Mouse (Mus musculus) heart, adult 9 months (tissue): ENCODE data around the gene Tmem106c.

Experiments
- DNase-seq, 2 experiments: peaks; one replicate each; pipeline ENCODE4 v3.0.0; 2022; ENCODE audit warnings: low spot score in 2 of 2

Gene Tmem106c

GRCm38 (mm10) chr15:97952889-97953189, 11.2 kb upstream of the Tmem106c start:
- DNase-seq, result no peak

GRCm38 (mm10) chr15:97954671-97955070, 9.3 kb upstream of the Tmem106c start:
- no peak for DNase-seq

- DNase-seq, result no peak
Measured at GRCm38 (mm10) chr15:97955286-97955685, 8.7 kb upstream of the Tmem106c start.

GRCm38 (mm10) chr15:97955742-97956141, 8.3 kb upstream of the Tmem106c start:
- no peak for DNase-seq

GRCm38 (mm10) chr15:97956416-97956815, 7.6 kb upstream of the Tmem106c start:
- DNase-seq, result no peak

- no peak for DNase-seq
Measured at GRCm38 (mm10) chr15:97963329-97963988, 541 bp upstream of the Tmem106c start.

- DNase-seq, result no peak
Measured at GRCm38 (mm10) chr15:97964836-97965187, 812 bp downstream of the Tmem106c start.

GRCm38 (mm10) chr15:97965311-97966045, 1.5 kb downstream of the Tmem106c start:
- no peak for DNase-seq

- DNase-seq, result no peak
Measured at GRCm38 (mm10) chr15:97970299-97970698, 6.3 kb downstream of the Tmem106c start.

GRCm38 (mm10) chr15:97972580-97972979, 8.6 kb downstream of the Tmem106c start:
- DNase-seq, result no peak

- no peak for DNase-seq
Measured at GRCm38 (mm10) chr15:97973248-97974005, 9.4 kb downstream of the Tmem106c start.

- no peak for DNase-seq
Measured at GRCm38 (mm10) chr15:97981560-97981959, 17.6 kb downstream of the Tmem106c start.

- DNase-seq, result no peak
Measured at GRCm38 (mm10) chr15:97989544-97989943, 25.5 kb downstream of the Tmem106c start.

GRCm38 (mm10) chr15:97990124-97990523, 26.1 kb downstream of the Tmem106c start:
- DNase-seq, result no peak

- no peak for DNase-seq
Measured at GRCm38 (mm10) chr15:97990721-97991120, 26.7 kb downstream of the Tmem106c start.

- no peak for DNase-seq
Measured at GRCm38 (mm10) chr15:97991285-97991895, 27.4 kb downstream of the Tmem106c start.

- DNase-seq, result no peak
Measured at GRCm38 (mm10) chr15:97992027-97992711, 28.2 kb downstream of the Tmem106c start.

- DNase-seq, result peak; percentile 84 to 87
Measured at GRCm38 (mm10) chr15:97992712-97993286, 28.8 kb downstream of the Tmem106c start.

- DNase-seq, result no peak
Measured at GRCm38 (mm10) chr15:97996716-97997256, 32.8 kb downstream of the Tmem106c start.

- no peak for DNase-seq
Measured at GRCm38 (mm10) chr15:97999546-97999945, 35.5 kb downstream of the Tmem106c start.

- no peak for DNase-seq
Measured at GRCm38 (mm10) chr15:97999991-98000390, 36.0 kb downstream of the Tmem106c start.
